Mouse (Mus musculus) ES-Bruce4 (cell line): Measurements from ENCODE around the gene Zfp879. TPM values are rescaled to one million over a fixed set of nuclear protein-coding genes. Genes with fewer than 3 reads are reported as not detected.

Experiments
- H3K27ac ChIP-seq: 2 replicates; pipeline ENCODE4 v1.5.1; 2012; ENCODE audit warnings: low read length, inconsistent platforms; ENCODE audit not compliant: insufficient read depth
- H3K27me3 ChIP-seq: 2 replicates; pipeline ENCODE4 v1.6.1; 2012; ENCODE audit warnings: mild to moderate bottlenecking, low read length, inconsistent platforms; ENCODE audit not compliant: control insufficient read depth, poor library complexity, insufficient read depth, severe bottlenecking
- H3K36me3 ChIP-seq: 2 replicates; pipeline ENCODE4 v1.6.1; 2012; ENCODE audit warnings: inconsistent platforms, mild to moderate bottlenecking, low read length, moderate library complexity; ENCODE audit not compliant: control insufficient read depth, poor library complexity, insufficient read depth, severe bottlenecking
- H3K4me1 ChIP-seq: one replicate; pipeline ENCODE4 v1.8.1; 2011; ENCODE audit warnings: low read length; ENCODE audit not compliant: control insufficient read depth, insufficient read depth
- H3K4me3 ChIP-seq: 2 replicates; pipeline ENCODE4 v1.5.1; 2011; ENCODE audit warnings: low read depth, mild to moderate bottlenecking, low read length
- H3K9ac ChIP-seq: 2 replicates; pipeline ENCODE4 v1.6.1; 2012; ENCODE audit warnings: low read depth, mild to moderate bottlenecking, inconsistent platforms; ENCODE audit not compliant: poor library complexity, severe bottlenecking
- H3K9me3 ChIP-seq: replicated peaks from 2 replicates; pipeline ENCODE4 v1.6.1; 2012; ENCODE audit warnings: mild to moderate bottlenecking, low read length, inconsistent platforms; ENCODE audit not compliant: control insufficient read depth, poor library complexity, insufficient read depth, severe bottlenecking
- CTCF ChIP-seq: IDR thresholded peaks from one replicate; pipeline ENCODE4 v1.8.1; 2011; ENCODE audit warnings: low read depth, low read length
- EP300 ChIP-seq: IDR thresholded peaks from 2 replicates; pipeline ENCODE4 v1.6.1; 2011; ENCODE audit warnings: low read depth, low read length; ENCODE audit not compliant: insufficient read depth
- POLR2A ChIP-seq: IDR thresholded peaks from one replicate; pipeline ENCODE4 v1.8.1; 2011; ENCODE audit warnings: low read length; ENCODE audit not compliant: insufficient read depth
- polyA plus RNA-seq: library from polyadenylated mRNA; stranded (reverse); fragments of >200 nt; gene quantifications from 2 replicates; pipeline ENCODE4 v1.2.4, GENCODE M21; 2011; ENCODE audit warnings: low read depth; ENCODE audit not compliant: missing spikeins, insufficient read depth, insufficient read length

Zfp879 gene
- polyA plus RNA-seq, 1 experiment, result 0.45 TPM

DNA sequence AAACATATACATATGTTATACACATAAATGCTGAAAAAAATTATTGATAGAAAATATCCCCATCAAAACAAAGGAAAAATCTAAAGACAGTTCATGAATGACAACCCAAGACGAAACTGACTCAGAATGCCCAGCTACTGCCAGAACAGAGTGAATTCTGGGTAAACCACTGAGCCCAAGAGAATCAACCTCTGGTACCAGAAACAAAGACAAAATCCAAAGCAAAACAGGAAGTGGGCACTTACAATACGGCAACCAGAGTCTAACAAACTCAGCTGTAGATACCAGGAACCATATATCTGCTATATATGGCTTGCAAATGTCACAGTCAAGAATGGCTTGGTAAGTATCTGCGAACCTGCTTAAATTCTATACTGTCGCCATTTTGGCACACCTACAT lies 5.6 kb downstream of the Zfp879 start:
- no peaks in the 10 kb centered on the region for H3K4me1 ChIP-seq
- TF ChIP-seq EP300, result no peak
- no peak for TF ChIP-seq POLR2A
- TF ChIP-seq CTCF, result no peak
- no peak overlapping the region for H3K4me3 ChIP-seq
- no peaks in the 10 kb centered on the region for H3K9me3 ChIP-seq
- no peaks in the 10 kb centered on the region for H3K27me3 ChIP-seq
- no peaks in the 10 kb centered on the region for H3K36me3 ChIP-seq
- no peak overlapping the region for H3K9ac ChIP-seq
- H3K27ac ChIP-seq, result no peak overlapping the region

DNA sequence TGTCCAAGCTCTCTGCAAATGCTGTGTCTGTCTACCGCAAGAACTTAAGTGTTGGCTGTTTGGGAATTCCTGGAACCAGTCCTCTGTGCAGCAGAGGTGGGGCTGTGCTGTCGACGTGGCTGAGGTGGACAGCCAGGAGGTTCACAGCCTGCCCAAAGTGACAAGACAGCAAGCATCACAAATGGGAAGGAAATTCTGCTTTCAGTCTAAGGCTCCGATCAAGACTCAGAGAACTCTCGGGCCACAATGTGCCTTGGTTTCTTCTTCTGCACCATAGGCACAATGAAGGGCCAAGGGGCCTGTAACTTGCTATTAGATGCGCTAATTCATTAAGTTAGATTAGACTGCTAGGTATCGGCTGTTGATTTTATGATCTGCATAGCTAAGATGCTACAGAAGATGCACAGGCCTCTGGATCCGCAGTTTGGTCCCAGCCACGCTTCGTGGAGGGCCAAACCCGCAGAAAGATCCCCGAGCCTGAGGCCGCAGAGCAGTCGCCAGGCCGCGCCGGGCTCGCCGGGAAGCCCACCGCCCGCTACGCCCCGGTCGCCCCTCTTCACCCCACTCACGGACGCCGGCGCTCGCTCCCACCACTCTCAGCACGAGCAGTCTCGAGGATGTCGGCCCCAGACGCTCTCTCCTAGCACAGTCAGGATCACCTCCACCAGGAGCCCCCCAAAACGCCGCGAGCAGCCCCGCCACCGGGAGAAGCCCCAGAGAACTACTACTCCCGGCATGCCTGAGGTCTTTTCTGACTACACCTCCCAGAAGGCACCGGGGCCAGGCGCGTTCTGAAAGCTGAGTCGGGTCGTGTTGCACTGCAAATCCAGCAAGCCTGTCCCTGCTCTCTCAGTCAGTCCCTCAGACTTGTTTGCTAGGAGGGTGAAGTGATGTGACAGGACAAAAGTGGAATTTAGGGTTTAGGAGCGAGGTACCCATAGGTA lies 14.1 kb downstream of the Zfp879 start, which contains the start of gene Zfp354c:
Gene Zfp354c (minus strand): TSS at position 715 of the 944 bp plus-strand sequence.
- Histone ChIP-seq H3K27me3 (no peaks in the 10 kb centered on the region), H3K4me1 (no peaks in the 10 kb centered on the region), H3K4me3 (peak within 1 kb of the TSS; percentile 91), H3K27ac (no peak within 1 kb of the TSS), H3K9me3 (no peaks in the 10 kb centered on the region), H3K36me3 (peaks cover 10% of the 10 kb centered on the region), H3K9ac (peak within 1 kb of the TSS; percentile 80)
- no peak for TF ChIP-seq CTCF
- TF ChIP-seq POLR2A, result peak; percentile 39
- no peak for TF ChIP-seq EP300

DNA sequence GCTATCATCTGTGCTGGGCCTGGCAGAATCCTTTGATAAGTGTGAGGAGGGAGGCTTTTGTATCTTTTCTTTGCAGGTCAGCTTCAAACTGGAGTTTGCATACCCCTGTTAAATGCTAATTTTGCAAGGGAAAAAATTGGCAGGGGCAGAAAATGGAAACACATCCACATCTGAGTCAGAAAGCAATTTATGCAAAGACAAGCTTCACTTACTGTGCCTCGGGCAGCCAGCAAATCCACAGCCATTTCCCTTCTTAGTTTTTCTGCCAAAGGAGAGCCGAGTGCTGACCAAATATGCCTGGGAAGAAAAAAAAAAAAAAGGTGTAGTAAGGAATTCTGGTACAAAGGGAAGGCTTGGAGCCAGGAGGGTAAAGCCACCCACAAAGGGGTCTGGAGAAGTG lies 15.1 kb downstream of the Zfp879 start:
- H3K36me3 ChIP-seq, result peaks cover 10% of the 10 kb centered on the region
- H3K9ac ChIP-seq, result peak overlapping the region; percentile 80; the same call in 1 of the 2 replicates
- H3K27me3 ChIP-seq, result no peaks in the 10 kb centered on the region
- H3K9me3 ChIP-seq, result no peaks in the 10 kb centered on the region
- no peak for TF ChIP-seq EP300
- no peak for TF ChIP-seq CTCF
- no peak for TF ChIP-seq POLR2A
- H3K4me3 ChIP-seq, result no peak overlapping the region
- H3K4me1 ChIP-seq, result no peaks in the 10 kb centered on the region
- no peak overlapping the region for H3K27ac ChIP-seq

DNA sequence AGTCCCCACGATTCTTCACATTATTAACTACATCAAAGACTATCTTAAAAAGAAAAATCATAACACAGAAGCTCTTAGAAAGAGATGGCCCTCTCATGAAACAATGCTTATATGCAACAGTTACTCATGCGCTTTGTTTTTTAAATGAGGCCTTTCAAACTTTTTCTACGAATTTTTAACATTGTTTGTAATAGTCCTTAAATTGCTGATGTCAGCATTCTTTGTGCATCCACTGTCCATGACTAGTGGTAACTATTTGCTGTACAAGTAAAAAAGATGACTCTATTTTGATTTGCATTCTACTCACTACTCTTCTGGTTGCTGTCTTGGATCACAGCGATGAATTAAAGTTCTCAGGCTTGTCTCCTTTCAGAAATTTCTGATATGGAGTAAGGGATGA lies 27.1 kb downstream of the Zfp879 start:
- no peaks in the 10 kb centered on the region for H3K4me1 ChIP-seq
- H3K27me3 ChIP-seq, result no peaks in the 10 kb centered on the region
- H3K36me3 ChIP-seq, result peaks cover 18% of the 10 kb centered on the region
- no peak overlapping the region for H3K9ac ChIP-seq
- peaks cover 8% of the 10 kb centered on the region for H3K9me3 ChIP-seq
- H3K27ac ChIP-seq, result no peak overlapping the region
- H3K4me3 ChIP-seq, result no peak overlapping the region
- no peak for TF ChIP-seq CTCF
- TF ChIP-seq POLR2A, result no peak
- no peak for TF ChIP-seq EP300

DNA sequence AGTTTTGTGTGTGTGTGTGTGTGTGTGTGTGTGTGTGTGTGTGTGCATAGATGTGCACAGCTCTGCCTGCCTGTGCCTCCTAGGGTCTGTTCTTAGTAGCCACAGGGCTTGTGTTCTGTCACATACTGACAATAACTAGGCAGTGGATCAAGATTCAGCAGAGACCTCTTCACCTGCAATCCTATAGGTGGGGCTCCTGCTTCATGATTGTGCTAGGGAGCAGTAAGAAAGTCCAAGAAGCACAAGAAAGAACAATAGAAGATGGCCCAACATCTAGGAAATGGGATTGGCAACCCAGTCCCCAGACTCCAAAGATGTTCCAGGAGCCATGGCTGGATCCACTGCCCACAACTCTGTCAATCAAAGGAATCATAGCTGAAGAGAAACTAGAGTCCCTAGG lies 42.5 kb downstream of the Zfp879 start:
- TF ChIP-seq EP300, result no peak
- no peak for TF ChIP-seq POLR2A
- TF ChIP-seq CTCF, result no peak
- Histone ChIP-seq H3K9me3 (no peaks in the 10 kb centered on the region), H3K4me3 (no peak overlapping the region), H3K9ac (no peak overlapping the region), H3K27ac (no peak overlapping the region), H3K36me3 (no peaks in the 10 kb centered on the region), H3K27me3 (no peaks in the 10 kb centered on the region), H3K4me1 (no peaks in the 10 kb centered on the region)

DNA sequence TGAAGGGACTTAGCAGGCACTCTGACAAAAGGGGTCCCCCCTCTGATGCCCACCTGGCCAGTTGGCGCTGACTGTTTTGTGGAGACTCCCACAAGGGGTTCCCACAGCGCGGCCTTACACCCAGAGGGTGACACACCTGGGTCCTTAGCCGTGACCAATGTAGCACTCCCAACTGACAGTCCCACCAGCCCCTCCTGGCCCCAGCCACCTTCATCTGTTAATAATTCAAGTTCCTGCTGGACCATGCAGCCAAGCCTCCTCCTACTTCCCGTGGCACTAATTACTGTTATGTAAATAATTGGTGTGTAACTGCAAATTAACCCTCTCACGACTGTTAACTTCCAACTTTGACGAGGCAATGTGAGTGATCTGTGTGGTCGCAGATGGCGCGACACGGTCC lies 43.7 kb downstream of the Zfp879 start:
- no peaks in the 10 kb centered on the region for H3K4me1 ChIP-seq
- H3K4me3 ChIP-seq, result no peak overlapping the region
- no peak overlapping the region for H3K9ac ChIP-seq
- no peak overlapping the region for H3K27ac ChIP-seq
- TF ChIP-seq POLR2A, result no peak
- TF ChIP-seq EP300, result no peak
- TF ChIP-seq CTCF, result no peak
- H3K9me3 ChIP-seq, result no peaks in the 10 kb centered on the region
- no peaks in the 10 kb centered on the region for H3K36me3 ChIP-seq
- no peaks in the 10 kb centered on the region for H3K27me3 ChIP-seq

Other genes with a start within 250 kb of the Zfp879 start
- gene Adamts2, start 239.5 kb downstream of the Zfp879 start, polyA plus RNA-seq, result 0.64 and 0.73 TPM in 2 replicates
- gene Zfp354c, start 13.8 kb downstream of the Zfp879 start, polyA plus RNA-seq, result 13.7 and 13.8 TPM in 2 replicates
- gene Grm6, start 9.1 kb upstream of the Zfp879 start, polyA plus RNA-seq, result 0.25 TPM in 1 of 2 replicates, not detected in the other
- gene Zfp454, start 46.1 kb upstream of the Zfp879 start, polyA plus RNA-seq, result 2.1 and 2.3 TPM in 2 replicates
- gene Zfp2, start 74.6 kb upstream of the Zfp879 start, polyA plus RNA-seq, result 16.5 and 16.8 TPM in 2 replicates
- gene Zfp354b, start 90.1 kb upstream of the Zfp879 start, polyA plus RNA-seq, result 0.52 and 1.0 TPM in 2 replicates
- not detected in 2 replicates for gene 4933414I15Rik, start 102.2 kb upstream of the Zfp879 start, polyA plus RNA-seq
- gene Prop1, start 112.2 kb upstream of the Zfp879 start, polyA plus RNA-seq, result not detected in 2 replicates
- not detected in 2 replicates for gene Olfr1378, start 125.0 kb upstream of the Zfp879 start, polyA plus RNA-seq
- not detected in 2 replicates for gene Olfr1377, start 140.4 kb upstream of the Zfp879 start, polyA plus RNA-seq
- not detected in 2 replicates for gene Olfr51, start 162.0 kb upstream of the Zfp879 start, polyA plus RNA-seq
- gene Olfr54, start 172.7 kb upstream of the Zfp879 start, polyA plus RNA-seq, result 0.16 TPM in 1 of 2 replicates, not detected in the other
- gene Olfr1375, start 206.6 kb upstream of the Zfp879 start, polyA plus RNA-seq, result not detected in 2 replicates
- gene Zfp354a, start 217.7 kb upstream of the Zfp879 start, polyA plus RNA-seq, result 3.5 and 3.9 TPM in 2 replicates